Mouse (Mus musculus) fibroblast of lung, adult 2 months (primary cell): ENCODE measurements around the gene Ttc7b.

Experiments used
- DNase-seq: peaks from one replicate; pipeline ENCODE4 v3.0.0-alpha.2; 2011; ENCODE audit warnings: low read depth

Ttc7b gene

DNA sequence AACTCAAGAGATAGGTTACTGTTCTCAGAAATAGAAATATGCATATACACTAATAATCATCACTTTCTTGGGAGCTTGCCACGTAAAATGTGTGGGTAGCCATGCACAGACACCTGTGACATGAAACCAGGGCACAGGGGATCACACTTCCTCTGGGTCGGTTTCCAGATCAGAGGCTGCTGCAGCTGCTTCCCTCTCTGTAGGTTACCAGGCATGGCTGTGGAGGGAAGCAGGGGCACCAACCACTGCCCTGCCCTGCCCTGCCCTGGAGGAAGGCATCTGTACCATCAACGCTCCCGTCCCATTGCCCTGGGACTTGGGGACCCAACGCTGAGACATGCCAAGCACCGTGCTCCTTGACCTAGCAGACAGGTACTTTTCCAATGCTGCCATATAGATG is 188.8 kb downstream of the Ttc7b start:
- DNase-seq: no peak

DNA sequence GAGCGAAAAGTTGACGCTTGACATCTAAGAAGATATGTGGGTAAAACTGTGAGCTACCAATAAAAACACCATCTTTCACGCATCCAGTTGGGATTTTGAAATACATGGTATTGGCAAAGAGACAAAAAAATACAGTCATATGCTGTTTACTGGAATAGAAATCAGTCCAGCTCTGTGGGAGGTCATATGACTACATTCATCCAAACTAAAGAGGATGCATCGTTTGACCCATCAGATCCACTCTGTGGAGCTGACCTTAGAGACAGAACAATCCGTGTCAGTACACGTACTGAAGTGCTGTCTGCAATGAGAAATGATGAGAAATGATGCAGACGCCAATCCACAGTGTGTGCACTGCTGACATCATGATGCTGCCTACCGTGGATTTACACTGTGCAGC is 190.4 kb downstream of the Ttc7b start:
- DNase-seq: peak; percentile 51

- no peak for DNase-seq
Measured at GRCm38 (mm10) chr12:100328998-100329397, 191.6 kb downstream of the Ttc7b start.

GRCm38 (mm10) chr12:100328557-100328956 is 192.1 kb downstream of the Ttc7b start:
- no peak for DNase-seq

DNA sequence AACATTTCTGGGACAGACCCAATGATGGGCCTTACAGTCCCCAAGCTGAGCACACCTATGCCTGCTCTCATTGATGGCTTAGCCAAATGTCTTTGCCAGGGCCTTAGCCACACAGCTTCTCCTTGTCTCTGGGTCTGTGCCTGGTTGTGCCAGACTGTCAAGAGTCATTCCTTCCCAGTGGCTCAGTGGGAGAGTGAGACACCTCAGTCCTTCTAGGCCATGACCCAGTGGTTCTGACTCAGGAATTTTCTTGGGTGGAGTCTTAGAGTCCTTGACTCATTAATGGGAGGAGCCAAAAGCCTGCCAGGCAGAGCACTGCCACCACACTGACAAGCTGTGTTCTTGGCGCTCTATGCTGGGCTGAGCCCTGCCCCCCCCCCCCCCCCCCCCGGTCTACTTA is 193.9 kb downstream of the Ttc7b start:
- DNase-seq: peak; percentile 85

GRCm38 (mm10) chr12:100325618-100326017 is 195.0 kb downstream of the Ttc7b start:
- no peak for DNase-seq

DNA sequence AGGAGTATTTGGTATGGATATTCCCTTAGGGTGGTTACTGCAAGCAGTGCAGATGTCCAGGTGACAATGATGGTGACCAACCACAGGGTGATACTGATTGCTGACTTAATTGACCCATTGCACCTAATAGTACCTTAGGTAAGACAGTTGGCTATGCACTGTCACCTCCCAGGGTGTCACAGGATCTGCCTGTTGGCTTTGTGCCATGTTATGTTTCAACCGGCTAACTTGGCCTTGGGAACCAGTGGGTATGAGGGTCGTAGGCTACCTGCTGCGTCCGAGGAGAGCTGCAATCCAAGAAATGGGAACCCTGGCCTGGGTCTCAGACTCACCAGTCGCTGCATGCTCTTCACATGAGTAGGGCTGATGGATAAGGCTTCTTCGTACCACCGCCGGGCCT is 195.4 kb downstream of the Ttc7b start:
- no peak for DNase-seq

DNA sequence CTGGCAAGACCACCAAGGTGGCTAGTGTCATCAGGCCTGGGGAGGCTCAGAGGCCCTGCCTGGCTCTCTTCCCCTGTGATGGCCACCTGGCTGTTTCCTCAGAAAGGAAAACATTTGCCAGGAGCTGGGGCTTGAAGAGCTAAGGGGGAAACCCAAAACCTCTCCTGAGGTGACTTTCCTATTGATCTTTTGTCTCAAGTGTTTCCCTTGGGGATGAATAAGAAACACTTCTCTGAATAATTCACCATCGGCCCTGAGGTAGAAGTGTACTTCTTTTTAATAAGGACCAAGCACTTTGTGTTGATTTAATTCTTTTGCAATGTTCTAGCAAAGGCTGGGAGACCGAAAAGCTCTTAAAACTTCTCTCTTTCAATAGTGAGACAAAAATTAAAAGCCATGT is 197.0 kb downstream of the Ttc7b start:
- no peak for DNase-seq

DNA sequence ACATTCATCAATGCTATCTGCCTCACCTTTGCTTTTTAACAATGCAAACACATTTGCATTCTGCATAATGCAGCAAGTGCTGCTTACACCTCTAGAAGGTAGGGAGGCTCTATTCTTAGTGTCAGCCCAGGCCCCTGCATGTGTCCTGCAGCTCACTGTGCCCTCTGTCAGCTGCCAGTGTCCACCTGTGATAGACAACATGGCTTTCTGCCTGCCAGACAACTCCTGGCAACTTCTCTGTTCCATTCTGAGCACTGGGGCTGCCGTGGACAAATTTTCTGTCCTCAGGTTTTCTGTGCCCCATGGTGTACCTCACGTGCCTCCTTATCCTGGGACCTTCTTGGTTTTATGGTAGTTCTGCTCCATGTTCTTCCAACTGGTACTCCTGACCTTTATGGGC is 198.4 kb downstream of the Ttc7b start:
- DNase-seq: no peak

DNA sequence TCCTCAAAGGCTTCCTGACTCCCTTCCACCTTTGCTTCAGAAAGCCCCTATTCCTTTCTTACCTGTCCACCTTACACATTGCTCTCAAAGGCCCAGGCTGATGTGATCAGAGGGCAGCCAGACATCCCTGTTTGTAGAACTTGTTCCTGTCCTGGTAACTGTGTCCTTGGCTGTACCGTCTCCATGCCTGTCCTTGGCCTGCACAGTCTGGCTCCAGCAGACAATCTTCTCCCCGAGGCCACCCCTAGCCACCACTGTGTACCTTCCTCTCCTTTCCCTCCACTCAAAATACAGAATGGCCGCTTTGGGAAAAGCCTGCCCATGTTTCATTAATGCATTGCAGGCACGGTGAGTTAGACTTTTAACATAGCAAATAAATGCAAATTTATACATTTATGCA is 199.1 kb downstream of the Ttc7b start:
- DNase-seq: no peak

DNA sequence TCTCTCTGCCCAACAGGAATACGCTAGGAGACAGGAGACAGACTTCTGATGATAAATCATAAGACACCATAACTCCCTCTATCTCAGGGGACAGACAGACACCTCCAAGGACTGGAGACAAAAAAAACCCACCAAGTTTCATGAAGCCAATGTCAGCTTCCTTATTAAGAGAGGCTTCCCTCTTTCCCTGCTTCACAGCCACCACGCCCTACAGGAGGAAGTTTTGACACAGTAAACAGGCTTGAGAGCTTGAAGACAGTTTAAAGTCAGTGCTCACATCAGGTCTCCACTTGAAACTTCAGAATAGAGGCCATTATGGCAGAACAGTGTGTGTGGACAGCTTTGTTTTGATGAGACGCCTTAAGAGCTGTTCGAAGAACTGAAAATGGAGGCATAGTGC is 200.9 kb downstream of the Ttc7b start:
- DNase-seq: no peak

DNA sequence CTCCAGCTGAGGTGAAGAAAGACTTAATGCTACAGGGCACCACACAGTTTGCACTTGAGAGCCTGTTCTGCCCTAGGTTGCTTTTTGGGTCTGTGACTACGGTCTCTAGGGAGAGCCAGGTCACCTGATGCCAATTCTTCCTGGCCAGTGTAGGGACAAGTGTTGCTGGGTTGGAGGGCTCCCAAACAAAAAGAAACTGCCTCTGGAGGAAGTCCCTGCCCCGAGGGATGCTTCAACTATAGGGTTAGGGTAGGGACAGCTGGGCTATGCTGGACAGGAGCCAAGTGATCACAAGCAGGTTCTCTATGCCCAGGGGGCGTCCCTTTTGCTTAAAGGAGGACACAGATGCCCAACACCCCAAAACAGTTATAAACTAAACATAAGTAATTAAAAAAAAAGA is 202.7 kb downstream of the Ttc7b start:
- DNase-seq: no peak

DNA sequence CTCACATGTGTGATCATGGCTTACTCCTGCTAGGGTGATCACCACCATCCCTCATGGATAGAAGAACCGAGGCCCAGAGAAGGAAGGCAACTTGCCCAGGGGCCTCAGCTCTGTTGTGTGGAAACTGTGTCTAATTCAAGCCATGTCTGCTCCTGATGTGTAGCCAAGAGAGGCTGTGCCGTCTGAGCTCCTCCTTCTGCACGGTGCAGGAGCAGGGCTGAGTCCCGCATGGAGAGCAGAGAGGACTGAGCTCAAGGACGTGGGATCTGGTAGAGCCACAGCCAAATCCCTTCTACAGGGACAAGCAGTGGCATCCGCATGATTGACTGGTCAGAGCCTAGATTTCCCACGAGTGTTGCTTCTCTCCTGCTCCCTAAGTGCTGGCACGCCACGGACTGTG is 204.5 kb downstream of the Ttc7b start:
- no peak for DNase-seq

GRCm38 (mm10) chr12:100315119-100315885 is 205.3 kb downstream of the Ttc7b start:
- DNase-seq: no peak

DNA sequence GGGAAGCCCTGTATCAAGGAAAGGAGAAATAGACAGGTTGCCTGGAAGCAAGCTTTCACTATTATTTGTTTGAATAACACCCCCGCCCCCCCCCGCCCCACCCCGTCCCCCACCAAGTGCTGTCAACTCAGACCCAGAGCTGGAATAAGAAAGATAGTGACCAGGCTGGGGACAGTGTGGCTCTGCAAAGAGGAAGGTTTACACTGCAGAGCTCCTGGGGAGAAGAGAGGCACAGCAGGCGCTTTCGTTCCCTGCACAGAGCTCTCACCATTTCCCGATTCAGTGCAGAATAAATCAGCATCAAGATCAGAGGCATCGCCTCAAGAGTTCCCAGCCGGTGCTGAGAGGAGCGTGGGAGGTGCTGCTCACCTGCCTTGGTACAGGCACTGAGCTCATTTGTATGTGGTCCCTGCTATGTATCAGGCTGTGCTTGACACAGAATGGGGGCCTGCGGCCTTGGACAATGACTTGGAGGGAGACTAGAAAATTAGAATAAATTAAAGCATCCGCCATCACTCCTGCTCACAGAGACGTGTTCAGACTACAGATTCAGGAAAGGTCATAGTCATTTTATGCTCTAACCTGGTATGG is 206.7 kb downstream of the Ttc7b start:
- no peak for DNase-seq

DNA sequence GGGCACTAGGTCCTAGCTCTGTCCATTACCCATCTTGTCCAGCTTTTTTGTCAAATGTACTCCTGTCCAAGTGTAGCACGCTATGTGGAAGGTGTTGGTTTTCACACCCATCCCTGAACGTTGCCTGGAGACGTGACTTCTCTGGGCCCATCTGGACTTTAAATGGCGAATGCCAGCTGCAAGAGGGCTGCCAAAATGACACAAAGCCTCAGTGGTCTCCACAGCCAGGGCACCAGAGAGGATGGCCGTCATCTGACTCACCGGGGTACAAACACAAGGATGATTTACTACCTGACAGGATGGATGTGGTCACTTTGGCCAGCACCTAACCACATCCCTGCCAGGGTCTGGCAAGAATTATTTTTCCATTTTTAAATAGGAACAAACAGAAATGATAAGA is 207.4 kb downstream of the Ttc7b start:
- DNase-seq: no peak

GRCm38 (mm10) chr12:100310471-100311392 is 209.9 kb downstream of the Ttc7b start:
- DNase-seq: no peak

- no peak for DNase-seq
Measured at GRCm38 (mm10) chr12:100309201-100309600, 211.4 kb downstream of the Ttc7b start.

GRCm38 (mm10) chr12:100307501-100308260 is 212.9 kb downstream of the Ttc7b start:
- no peak for DNase-seq

DNA sequence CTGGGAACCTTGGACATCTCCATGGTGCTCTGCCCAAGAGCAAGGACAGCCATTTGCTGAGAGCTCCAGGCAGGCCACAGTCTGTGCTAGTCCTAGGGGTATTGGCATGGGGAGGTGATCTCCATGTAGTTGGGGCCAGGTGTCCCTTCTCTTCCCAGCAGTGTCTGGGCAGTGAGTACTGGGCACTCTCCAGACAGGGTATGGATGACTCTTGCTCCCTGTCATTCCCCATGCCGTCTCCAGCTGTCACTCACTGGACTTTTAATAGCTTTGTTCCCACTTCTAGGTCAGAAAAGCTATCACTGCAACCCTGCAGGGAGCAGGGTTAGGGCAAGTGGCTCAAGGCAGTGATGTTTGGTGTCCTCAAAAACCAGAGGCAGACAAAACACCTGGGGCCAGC is 214.3 kb downstream of the Ttc7b start:
- DNase-seq: no peak

DNA sequence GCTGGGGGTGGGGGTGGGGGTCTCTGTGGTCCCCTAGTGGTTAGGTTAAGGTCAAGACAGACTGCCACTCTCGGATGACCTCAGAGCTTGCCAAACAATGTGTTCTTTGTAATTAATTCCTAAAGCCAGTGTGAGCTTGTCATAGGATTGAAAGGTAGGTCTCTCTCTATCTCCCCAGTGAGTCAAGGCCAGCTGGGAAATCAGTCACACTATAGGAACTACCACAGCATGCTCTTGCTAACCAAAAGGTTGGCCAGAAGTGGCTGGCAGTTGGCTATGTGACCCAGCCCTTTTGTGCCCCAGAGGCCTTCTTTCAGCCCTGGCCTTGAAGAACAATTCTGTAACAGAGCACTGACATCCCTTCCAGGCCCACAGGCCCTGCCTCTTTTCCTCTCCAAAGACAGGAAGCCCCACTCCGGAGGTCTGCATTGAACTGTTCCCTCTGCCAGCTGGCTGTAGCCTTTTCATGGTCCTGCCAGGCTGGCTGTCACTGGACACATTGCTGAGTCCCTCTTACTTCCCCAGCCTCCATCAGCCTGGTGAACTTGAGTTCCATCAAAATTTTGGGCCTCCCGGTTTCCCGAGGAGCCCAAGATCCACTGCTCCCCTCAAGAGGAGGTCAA is 215.5 kb downstream of the Ttc7b start:
- DNase-seq: no peak

DNA sequence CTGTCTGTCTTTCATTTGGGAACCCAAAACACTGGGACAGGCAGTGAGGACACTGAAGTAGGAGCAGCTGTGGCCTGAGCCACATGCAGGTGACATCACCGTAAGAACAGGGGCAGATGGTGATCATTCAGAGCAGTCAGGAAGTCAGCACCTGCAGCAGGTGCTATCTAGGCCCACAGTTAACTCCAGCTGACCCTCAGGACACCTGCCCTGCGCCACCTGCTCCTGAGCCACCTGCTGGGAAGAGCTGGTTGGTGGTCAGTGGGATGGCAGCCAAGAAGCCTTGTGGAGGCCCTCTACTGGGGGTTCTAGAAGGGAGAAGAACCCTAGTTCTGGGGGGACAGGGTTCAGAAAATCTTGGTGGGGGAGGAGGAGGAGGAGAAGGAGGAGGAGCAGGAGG is 216.3 kb downstream of the Ttc7b start:
- no peak for DNase-seq
